Mouse (Mus musculus): ENCODE results near the gene Amz2. TPM values are rescaled to one million over a fixed set of nuclear protein-coding genes. Genes with fewer than 3 reads are reported as not detected.

The Amz2 gene
- polyA plus RNA-seq, 1 experiment from 2014 or later, result 37.0 TPM

DNA sequence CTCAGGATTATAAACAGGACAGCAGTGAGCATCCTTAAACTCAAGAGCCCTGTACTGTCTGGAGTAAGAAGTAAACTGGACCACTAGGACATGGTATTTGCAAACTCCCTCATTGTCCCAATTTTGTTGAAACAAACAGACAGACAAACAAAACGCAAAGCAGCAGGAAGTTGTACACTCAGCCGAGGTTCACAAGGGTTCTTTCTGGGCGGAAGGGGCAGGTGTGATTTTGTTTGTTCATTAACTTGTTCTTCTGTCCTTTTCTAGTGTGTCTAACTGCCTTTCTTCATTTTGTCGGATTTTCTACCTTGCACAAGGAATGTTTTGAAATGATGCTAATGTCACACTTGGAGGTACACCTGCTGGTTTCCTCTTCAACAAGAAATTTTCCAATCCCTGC, 6.3 kb upstream of the Amz2 start:
- Histone ChIP-seq H3K27me3 (ENCODE audit: control insufficient read depth, insufficient read depth, low read length) (no peaks in the 10 kb centered on the region), H3K4me2 (ENCODE audit: low read depth, low read length) (no peak overlapping the region), H3K9me3 (replicated peaks; ENCODE audit: control insufficient read depth, low read length) (peaks cover 4% of the 10 kb centered on the region; the same call in 1 of the 2 replicates), H3K4me1 (ENCODE audit: control insufficient read depth, insufficient read depth, low read length) (no peaks in the 10 kb centered on the region), H3K4me3 (replicated peaks; ENCODE audit: low read length) (no peak overlapping the region), H3K36me3 (ENCODE audit: control insufficient read depth, insufficient read depth, low read length) (no peaks in the 10 kb centered on the region), H3K9ac (ENCODE audit: low read length) (no peak overlapping the region), H3K27ac (ENCODE audit: low read length) (no peak overlapping the region)
- 44% methylated on average over 4 of the region's 4 CpGs for WGBS
- ATAC-seq (ENCODE audit: insufficient read depth, low FRiP score), result no peak

DNA sequence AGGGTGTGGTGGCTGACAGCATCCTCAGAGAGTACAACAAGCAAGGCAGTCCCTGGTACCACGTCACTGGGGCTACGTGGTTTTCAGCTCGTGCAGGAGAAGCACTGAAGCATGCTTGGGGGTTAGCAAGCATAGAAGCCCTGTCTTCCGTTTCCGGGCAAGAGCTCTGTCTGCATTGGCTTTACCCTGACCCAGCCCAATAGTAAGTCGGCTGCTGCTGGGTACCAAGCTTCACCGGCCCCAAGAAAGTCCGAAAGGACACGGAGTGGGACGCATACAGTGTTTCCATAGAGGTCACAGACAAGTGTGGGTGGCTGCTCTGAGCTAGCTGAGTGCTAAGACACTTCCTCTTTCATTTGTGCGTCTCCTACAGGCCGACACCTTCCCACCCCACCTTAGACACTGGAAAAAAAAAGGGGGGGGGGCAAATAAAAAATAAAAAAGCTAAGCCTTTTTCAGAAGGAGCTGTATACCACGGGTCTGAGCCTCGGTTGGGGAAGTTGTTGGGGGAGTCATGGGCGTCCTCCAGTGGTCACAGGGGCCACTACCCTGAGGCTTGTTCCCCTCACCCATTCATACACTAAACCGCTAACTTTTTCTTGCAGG, 5.7 kb upstream of the Amz2 start:
- H3K4me3 ChIP-seq (replicated peaks; ENCODE audit: low read length), result no peak overlapping the region
- H3K9ac ChIP-seq (ENCODE audit: low read length), result no peak overlapping the region
- no peaks in the 10 kb centered on the region for H3K36me3 ChIP-seq (ENCODE audit: control insufficient read depth, insufficient read depth, low read length)
- H3K27me3 ChIP-seq (ENCODE audit: control insufficient read depth, insufficient read depth, low read length), result no peaks in the 10 kb centered on the region
- peaks cover 4% of the 10 kb centered on the region; the same call in 1 of the 2 replicates for H3K9me3 ChIP-seq (replicated peaks; ENCODE audit: control insufficient read depth, low read length)
- WGBS, result 47% methylated on average over 16 of the region's 16 CpGs
- 0 out of 2 replicates have a peak overlapping the region, but pooled peaks have one; percentile 7 for H3K4me2 ChIP-seq (ENCODE audit: low read depth, low read length)
- no peaks in the 10 kb centered on the region for H3K4me1 ChIP-seq (ENCODE audit: control insufficient read depth, insufficient read depth, low read length)
- no peak for ATAC-seq (ENCODE audit: insufficient read depth, low FRiP score)
- H3K27ac ChIP-seq (ENCODE audit: low read length), result no peak overlapping the region

DNA sequence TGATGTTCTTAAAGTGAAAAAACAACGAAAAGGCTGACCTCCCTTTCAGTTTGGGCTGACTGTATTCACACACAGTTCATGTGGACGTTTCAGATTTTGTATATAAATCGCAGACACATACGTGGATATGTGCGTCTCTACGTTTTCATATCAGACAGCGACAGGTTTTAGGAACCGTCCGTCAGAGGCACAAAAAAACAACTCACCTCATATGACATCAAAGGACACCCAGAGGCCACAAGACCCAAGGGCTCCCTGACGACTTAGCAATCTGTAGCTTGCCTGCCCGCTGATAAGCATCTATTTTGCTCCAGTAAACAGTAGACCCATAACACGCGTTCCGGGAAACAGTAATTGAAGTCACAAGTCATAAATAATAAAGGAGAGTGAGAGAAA, 5.2 kb upstream of the Amz2 start:
- H3K36me3 ChIP-seq (ENCODE audit: control insufficient read depth, insufficient read depth, low read length), result no peaks in the 10 kb centered on the region
- H3K4me2 ChIP-seq (ENCODE audit: low read depth, low read length), result no peak overlapping the region
- no peak for ATAC-seq (ENCODE audit: insufficient read depth, low FRiP score)
- WGBS, result 75% methylated on average over 14 of the region's 14 CpGs
- H3K27ac ChIP-seq (ENCODE audit: low read length), result no peak overlapping the region
- no peak overlapping the region for H3K9ac ChIP-seq (ENCODE audit: low read length)
- H3K9me3 ChIP-seq (replicated peaks; ENCODE audit: control insufficient read depth, low read length), result peaks cover 4% of the 10 kb centered on the region; the same call in 1 of the 2 replicates
- no peaks in the 10 kb centered on the region for H3K4me1 ChIP-seq (ENCODE audit: control insufficient read depth, insufficient read depth, low read length)
- no peaks in the 10 kb centered on the region for H3K27me3 ChIP-seq (ENCODE audit: control insufficient read depth, insufficient read depth, low read length)
- H3K4me3 ChIP-seq (replicated peaks; ENCODE audit: low read length), result no peak overlapping the region

DNA sequence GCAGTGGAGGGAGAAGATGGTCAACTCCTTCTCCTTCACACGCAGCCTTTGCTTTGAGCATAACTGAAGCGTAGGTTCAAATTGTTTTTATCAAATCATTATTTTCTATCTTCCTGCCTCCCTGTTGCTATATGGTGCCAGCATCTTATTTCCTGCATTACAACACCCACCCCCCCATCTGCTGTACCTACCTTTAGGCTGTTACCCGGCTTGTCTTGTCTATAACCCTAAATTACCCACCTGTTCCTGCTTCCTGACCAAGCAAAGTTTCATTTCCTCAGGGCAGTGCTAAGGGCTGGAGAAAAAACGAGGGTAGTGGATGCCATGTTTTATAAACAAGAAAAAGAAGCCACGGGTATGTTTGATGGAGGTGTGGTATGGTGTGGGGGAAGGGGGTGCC, 4.5 kb upstream of the Amz2 start:
- H3K4me2 ChIP-seq (ENCODE audit: low read depth, low read length), result no peak overlapping the region
- 78% methylated on average over 5 of the region's 5 CpGs for WGBS
- H3K4me3 ChIP-seq (replicated peaks; ENCODE audit: low read length), result no peak overlapping the region
- no peaks in the 10 kb centered on the region for H3K27me3 ChIP-seq (ENCODE audit: control insufficient read depth, insufficient read depth, low read length)
- no peak for ATAC-seq (ENCODE audit: insufficient read depth, low FRiP score)
- H3K27ac ChIP-seq (ENCODE audit: low read length), result no peak overlapping the region
- no peak overlapping the region for H3K9ac ChIP-seq (ENCODE audit: low read length)
- peaks cover 4% of the 10 kb centered on the region; the same call in 1 of the 2 replicates for H3K9me3 ChIP-seq (replicated peaks; ENCODE audit: control insufficient read depth, low read length)
- H3K4me1 ChIP-seq (ENCODE audit: control insufficient read depth, insufficient read depth, low read length), result no peaks in the 10 kb centered on the region
- no peaks in the 10 kb centered on the region for H3K36me3 ChIP-seq (ENCODE audit: control insufficient read depth, insufficient read depth, low read length)

DNA sequence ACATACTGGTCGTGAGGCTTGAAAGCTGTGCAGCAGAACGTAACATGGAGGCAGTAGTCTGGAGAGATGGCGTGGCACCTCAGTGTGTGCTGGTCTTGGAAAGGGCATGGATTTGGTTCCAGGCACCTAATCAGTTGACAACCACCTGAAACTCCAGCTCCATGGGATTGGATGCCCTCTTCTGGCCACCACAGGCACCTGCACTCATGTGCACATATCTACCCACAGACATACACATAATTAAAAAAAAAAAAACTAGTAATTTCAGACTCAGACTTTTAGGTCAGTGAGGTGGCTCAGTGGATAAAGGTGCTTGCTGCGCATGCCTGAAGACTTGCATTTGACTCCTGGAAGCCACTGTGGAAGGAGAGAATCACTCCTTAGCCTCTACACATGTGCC, 3.5 kb upstream of the Amz2 start:
- Histone ChIP-seq H3K4me1 (ENCODE audit: control insufficient read depth, insufficient read depth, low read length) (peaks cover 9% of the 10 kb centered on the region), H3K4me2 (ENCODE audit: low read depth, low read length) (no peak overlapping the region), H3K27me3 (ENCODE audit: control insufficient read depth, insufficient read depth, low read length) (no peaks in the 10 kb centered on the region), H3K9me3 (replicated peaks; ENCODE audit: control insufficient read depth, low read length) (peaks cover 4% of the 10 kb centered on the region; the same call in 1 of the 2 replicates), H3K27ac (ENCODE audit: low read length) (no peak overlapping the region), H3K4me3 (replicated peaks; ENCODE audit: low read length) (no peak overlapping the region), H3K36me3 (ENCODE audit: control insufficient read depth, insufficient read depth, low read length) (no peaks in the 10 kb centered on the region), H3K9ac (ENCODE audit: low read length) (no peak overlapping the region)
- WGBS, result 98% methylated on average over 4 of the region's 4 CpGs
- no peak for ATAC-seq (ENCODE audit: insufficient read depth, low FRiP score)

DNA sequence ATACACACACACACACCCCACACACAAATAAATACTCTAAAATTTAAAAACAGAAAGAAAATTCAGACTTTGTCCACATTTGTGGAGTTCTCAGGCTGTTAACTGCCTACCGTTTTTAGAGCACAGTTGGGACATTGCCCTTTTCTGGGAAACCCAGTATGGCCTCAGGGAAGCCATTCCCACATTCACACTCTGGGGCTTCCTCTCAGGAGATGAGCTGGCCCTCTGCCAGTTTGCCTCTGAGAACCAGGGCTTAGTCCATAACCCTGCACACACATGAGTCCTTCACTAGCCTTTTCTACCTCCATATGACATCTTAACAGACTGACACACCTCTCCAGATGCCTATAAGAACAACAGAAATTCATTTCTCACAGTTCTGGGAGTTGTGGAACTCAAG, 2.5 kb upstream of the Amz2 start:
- Histone ChIP-seq H3K9ac (ENCODE audit: low read length) (no peak overlapping the region), H3K9me3 (replicated peaks; ENCODE audit: control insufficient read depth, low read length) (peaks cover 4% of the 10 kb centered on the region; the same call in 1 of the 2 replicates), H3K27ac (ENCODE audit: low read length) (no peak overlapping the region), H3K36me3 (ENCODE audit: control insufficient read depth, insufficient read depth, low read length) (no peaks in the 10 kb centered on the region), H3K4me3 (replicated peaks; ENCODE audit: low read length) (no peak overlapping the region), H3K4me1 (ENCODE audit: control insufficient read depth, insufficient read depth, low read length) (peaks cover 9% of the 10 kb centered on the region), H3K4me2 (ENCODE audit: low read depth, low read length) (no peak overlapping the region), H3K27me3 (ENCODE audit: control insufficient read depth, insufficient read depth, low read length) (no peaks in the 10 kb centered on the region)
- no peak for ATAC-seq (ENCODE audit: insufficient read depth, low FRiP score)
- 69% methylated on average over 1 of the region's 1 CpGs for WGBS

DNA sequence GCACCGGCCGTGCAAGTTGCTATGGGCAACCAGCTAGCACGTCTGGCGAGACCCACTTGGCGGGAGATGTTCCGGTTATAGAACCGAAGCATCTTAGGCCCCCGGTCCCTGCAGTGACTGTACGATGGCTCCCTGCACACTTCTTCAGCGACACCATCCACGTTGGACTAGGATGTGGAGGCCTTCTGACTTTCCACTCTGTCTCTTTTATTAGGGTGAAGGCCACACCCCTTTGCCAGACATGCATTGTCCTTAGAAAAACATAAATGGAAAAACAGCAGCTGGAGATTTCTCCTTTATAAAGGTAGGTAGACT, 483 bp downstream of the Amz2 start:
- no peaks in the 10 kb centered on the region for H3K27me3 ChIP-seq (ENCODE audit: control insufficient read depth, insufficient read depth, low read length)
- peaks cover 4% of the 10 kb centered on the region; the same call in 1 of the 2 replicates for H3K9me3 ChIP-seq (replicated peaks; ENCODE audit: control insufficient read depth, low read length)
- H3K36me3 ChIP-seq (ENCODE audit: control insufficient read depth, insufficient read depth, low read length), result peaks cover 14% of the 10 kb centered on the region
- peak overlapping the region; percentile 64 for H3K4me2 ChIP-seq (ENCODE audit: low read depth, low read length)
- peak overlapping the region; percentile 66 for H3K4me3 ChIP-seq (replicated peaks; ENCODE audit: low read length)
- H3K4me1 ChIP-seq (ENCODE audit: control insufficient read depth, insufficient read depth, low read length), result peaks cover 9% of the 10 kb centered on the region
- H3K27ac ChIP-seq (ENCODE audit: low read length), result peak overlapping the region; percentile 93
- no peak; the same call in 1 of the 2 replicates for ATAC-seq (ENCODE audit: insufficient read depth, low FRiP score)
- WGBS, result under 1% methylated on average over 11 of the region's 11 CpGs
- peak overlapping the region; percentile 84 for H3K9ac ChIP-seq (ENCODE audit: low read length)

DNA sequence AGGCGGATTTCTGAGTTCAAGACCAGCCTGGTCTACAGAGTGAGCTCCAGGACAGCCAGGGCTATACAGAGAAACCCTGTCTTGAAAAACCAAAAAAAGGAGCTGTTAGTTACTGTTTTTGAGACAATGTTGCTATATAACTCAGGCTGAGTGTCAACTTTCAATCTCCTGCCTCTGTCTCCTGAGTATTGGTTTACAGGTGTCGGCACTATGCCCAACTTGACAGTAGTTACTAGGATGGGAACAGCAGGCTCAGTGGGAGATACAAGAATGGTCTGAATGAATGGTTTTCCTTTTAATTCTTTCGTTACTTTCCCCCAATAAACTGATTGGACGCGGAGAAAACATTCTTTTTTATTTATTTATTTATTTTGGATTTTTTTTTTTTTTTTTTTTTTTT, 1.6 kb downstream of the Amz2 start:
- Histone ChIP-seq H3K4me2 (ENCODE audit: low read depth, low read length) (no peak overlapping the region), H3K9me3 (replicated peaks; ENCODE audit: control insufficient read depth, low read length) (0 out of 2 replicates have a peak, but pooled peaks cover under 1% of the 10 kb centered on the region), H3K9ac (ENCODE audit: low read length) (no peak overlapping the region), H3K36me3 (ENCODE audit: control insufficient read depth, insufficient read depth, low read length) (peaks cover 14% of the 10 kb centered on the region), H3K27me3 (ENCODE audit: control insufficient read depth, insufficient read depth, low read length) (no peaks in the 10 kb centered on the region), H3K4me1 (ENCODE audit: control insufficient read depth, insufficient read depth, low read length) (peaks cover 12% of the 10 kb centered on the region), H3K27ac (ENCODE audit: low read length) (no peak overlapping the region), H3K4me3 (replicated peaks; ENCODE audit: low read length) (no peak overlapping the region)
- ATAC-seq (ENCODE audit: insufficient read depth, low FRiP score), result no peak
- 97% methylated on average over 5 of the region's 5 CpGs for WGBS

DNA sequence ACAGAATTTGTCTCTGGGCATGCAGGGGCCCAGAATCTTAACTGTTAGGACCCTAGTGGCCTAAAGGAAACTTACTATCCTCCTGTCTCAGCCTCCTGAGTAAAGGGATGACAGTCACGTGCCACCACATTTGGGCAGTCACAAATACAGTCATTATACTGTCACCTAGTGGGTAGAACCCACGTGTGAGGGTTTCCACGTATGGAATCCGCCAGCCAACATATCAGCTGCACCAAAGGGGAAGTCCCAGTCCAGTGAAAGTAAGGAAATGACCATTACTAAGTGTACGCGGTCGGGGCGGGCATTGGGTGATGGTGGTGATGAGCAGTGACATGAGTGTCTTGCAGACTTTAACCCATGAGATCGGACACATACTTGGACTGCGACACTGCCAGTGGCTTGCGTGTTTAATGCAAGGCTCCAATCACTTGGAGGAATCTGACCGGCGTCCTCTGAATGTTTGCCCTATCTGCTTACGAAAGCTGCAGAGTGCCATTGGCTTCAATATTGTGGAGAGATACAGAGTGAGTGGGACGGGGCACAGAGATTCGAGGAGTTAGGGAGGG, 8.6 kb downstream of the Amz2 start:
- Histone ChIP-seq H3K4me2 (ENCODE audit: low read depth, low read length) (no peak overlapping the region), H3K9ac (ENCODE audit: low read length) (no peak overlapping the region), H3K4me1 (ENCODE audit: control insufficient read depth, insufficient read depth, low read length) (0 out of 2 replicates have a peak, but pooled peaks cover 3% of the 10 kb centered on the region), H3K27ac (ENCODE audit: low read length) (no peak overlapping the region), H3K36me3 (ENCODE audit: control insufficient read depth, insufficient read depth, low read length) (peaks cover 20% of the 10 kb centered on the region), H3K27me3 (ENCODE audit: control insufficient read depth, insufficient read depth, low read length) (no peaks in the 10 kb centered on the region), H3K4me3 (replicated peaks; ENCODE audit: low read length) (no peak overlapping the region), H3K9me3 (replicated peaks; ENCODE audit: control insufficient read depth, low read length) (no peaks in the 10 kb centered on the region)
- no peak for ATAC-seq (ENCODE audit: insufficient read depth, low FRiP score)
- 90% methylated on average over 16 of the region's 16 CpGs for WGBS
